Mouse (Mus musculus): ENCODE measurements at regions not wholly inside any gene's neighbourhood (a gene's known extent, or its start where the extent isn't known, plus 50 kb on each side); places are given as distances from the start of the nearest gene placed in this dataset.

GRCm38 (mm10) chr5:111801051-111801450 is 67.3 kb downstream of the Gm26897 start:
- TF ChIP-seq POLR2A (IDR thresholded peaks at IDR 0.05; ENCODE audit: control insufficient read depth in 1 of 2, insufficient read depth in 1 of 2, low read depth in 1 of 2, low read length in 2 of 2, poor library complexity in 1 of 2) (no peak), CTCF (IDR thresholded peaks at IDR 0.05 in 2 of 3, conservative IDR thresholded peaks at IDR 0.05 in 1 of 3; ENCODE audit: control insufficient read depth in 1 of 3, insufficient read depth in 1 of 3, low read depth in 2 of 3, low read length in 3 of 3, poor library complexity in 1 of 3, severe bottlenecking in 1 of 3) (no peak), POLR2AphosphoS2 (IDR thresholded peaks at IDR 0.05; ENCODE audit: low read length) (no peak), MAFK (IDR thresholded peaks at IDR 0.05; ENCODE audit: borderline replicate concordance, low read depth, low read length) (no peak), CHD1 (IDR thresholded peaks at IDR 0.05; ENCODE audit: low read depth, low read length) (no peak), ETS1 (IDR thresholded peaks at IDR 0.05; ENCODE audit: low read depth, low read length) (no peak), ZC3H11A (IDR thresholded peaks at IDR 0.05; ENCODE audit: low read depth, low read length) (no peak), MXI1 (IDR thresholded peaks at IDR 0.05; ENCODE audit: low read depth, low read length) (no peak)
